Mouse (Mus musculus) lung, embryonic 16.5 days (tissue): ENCODE measurements around the gene Zfp362. TPM values are rescaled to one million over a fixed set of nuclear protein-coding genes. Genes with fewer than 3 reads are reported as not detected.

Source experiments
- ATAC-seq: fragments of 200-750 bp; cut with Nextera tagmentation; 2 replicates; pipeline ENCODE4 v1.8.0; 2017; ENCODE audit warnings: low read depth, mild to moderate bottlenecking, moderate library complexity
- H3K27ac ChIP-seq: fragments of 300-500 bp; sonication (generic); 2 replicates; pipeline ENCODE4 v1.5.1; 2014; ENCODE audit warnings: mild to moderate bottlenecking, control low read depth, low read length
- H3K27me3 ChIP-seq: fragments of 300-500 bp; sonication (generic); 2 replicates; pipeline ENCODE4 v1.6.1; 2014; ENCODE audit warnings: low read depth, low read length, mixed read lengths; ENCODE audit not compliant: control insufficient read depth, insufficient read depth
- H3K36me3 ChIP-seq: fragments of 300-500 bp; sonication (generic); 2 replicates; pipeline ENCODE4 v1.6.1; 2014; ENCODE audit warnings: low read length; ENCODE audit not compliant: control insufficient read depth, insufficient read depth
- H3K4me1 ChIP-seq: fragments of 300-500 bp; sonication (generic); replicated peaks from 2 replicates; pipeline ENCODE4 v1.6.1; 2014; ENCODE audit warnings: low read length, mixed read lengths; ENCODE audit not compliant: control insufficient read depth, insufficient read depth
- H3K4me2 ChIP-seq: fragments of 300-500 bp; sonication (generic); 2 replicates; pipeline ENCODE4 v1.6.1; 2014; ENCODE audit warnings: low read depth, low read length, control low read depth
- H3K4me3 ChIP-seq: fragments of 300-500 bp; sonication (generic); 2 replicates; pipeline ENCODE4 v1.5.1; 2014; ENCODE audit warnings: mild to moderate bottlenecking, low read length, control low read depth
- H3K9ac ChIP-seq: fragments of 300-500 bp; sonication (generic); 2 replicates; pipeline ENCODE4 v1.6.1; 2014; ENCODE audit warnings: low read length, control low read depth
- H3K9me3 ChIP-seq: fragments of 300-500 bp; sonication (generic); 2 replicates; pipeline ENCODE4 v1.6.1; 2016; ENCODE audit warnings: low read length; ENCODE audit not compliant: control insufficient read depth
- WGBS: fragments of 180-500 bp; shearing (Covaris S2); extraction: QIAGEN DNeasy Blood & Tissue Kit; methylation state at CpG from one replicate; pipeline ENCODE4 v1.1.7; 2014; 5-methylcytosine and 5-hydroxymethylcytosine counted together
- polyA plus RNA-seq: library from polyadenylated mRNA; unstranded; fragments of >200 nt; fragmentation: Nextera tagmentation; extraction: Ambion mirVana; gene quantifications from 2 replicates; pipeline ENCODE4 v1.2.1, GENCODE M21; 2015

Gene Zfp362
- polyA plus RNA-seq, 1 experiment from 2014 or later: 33.6 TPM

DNA sequence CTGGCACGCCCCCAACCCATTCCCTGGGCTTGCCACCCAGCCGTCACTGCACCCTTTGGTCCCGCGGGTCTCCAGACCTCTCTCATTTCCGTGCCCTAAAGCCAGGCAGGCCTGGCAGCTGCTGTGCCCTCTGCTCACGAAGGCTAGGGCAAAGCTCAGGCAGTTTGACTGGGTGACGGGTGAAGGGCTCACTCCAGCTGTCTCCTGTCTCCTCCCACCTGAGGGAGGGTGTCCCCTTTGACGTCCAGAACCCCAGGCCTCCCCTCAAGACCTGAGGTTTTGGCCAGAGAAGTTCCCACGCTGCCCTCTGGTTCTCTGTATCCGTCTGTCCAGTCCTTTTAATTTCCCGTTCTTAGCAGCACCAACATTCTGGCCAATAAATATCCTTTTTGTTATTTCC is 32.0 kb downstream of the Zfp362 start:
- Histone ChIP-seq H3K27ac (no peak overlapping the region), H3K4me1 (peaks cover 3% of the 10 kb centered on the region; the same call in 1 of the 2 replicates), H3K9me3 (no peaks in the 10 kb centered on the region), H3K36me3 (peaks cover 48% of the 10 kb centered on the region), H3K4me2 (no peak overlapping the region), H3K9ac (no peak overlapping the region), H3K27me3 (no peaks in the 10 kb centered on the region), H3K4me3 (no peak overlapping the region)
- ATAC-seq: no peak
- 70% methylated on average over 11 of the region's 11 CpGs for WGBS

DNA sequence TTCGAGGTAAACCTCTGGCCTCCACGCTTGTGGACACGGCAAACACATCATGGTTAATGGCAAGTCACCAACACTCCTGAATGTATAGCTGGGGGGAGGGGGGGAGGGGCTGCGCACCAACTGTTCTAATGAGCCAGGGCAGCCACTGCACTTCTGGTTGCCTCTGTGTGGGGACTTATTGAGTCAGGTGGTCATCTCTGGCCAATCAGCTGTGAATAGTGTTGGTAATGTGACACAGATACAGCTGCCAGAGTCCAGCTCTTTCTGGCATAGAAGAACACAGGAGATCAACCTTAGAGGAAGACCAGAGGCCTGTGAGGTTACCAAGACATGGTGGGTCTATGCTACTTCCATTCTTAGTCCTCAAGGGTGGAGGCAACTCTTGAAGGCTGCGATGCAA is 35.1 kb downstream of the Zfp362 start:
- peak; percentile 45 for ATAC-seq
- no peak overlapping the region for H3K9ac ChIP-seq
- no peaks in the 10 kb centered on the region for H3K27me3 ChIP-seq
- no peaks in the 10 kb centered on the region for H3K9me3 ChIP-seq
- 71% methylated on average over 5 of the region's 5 CpGs for whole genome bisulfite sequencing
- peaks cover 37% of the 10 kb centered on the region for H3K36me3 ChIP-seq
- no peak overlapping the region for H3K4me2 ChIP-seq
- no peak overlapping the region for H3K4me3 ChIP-seq
- H3K27ac ChIP-seq: no peak overlapping the region
- H3K4me1 ChIP-seq: peaks cover 3% of the 10 kb centered on the region; the same call in 1 of the 2 replicates

DNA sequence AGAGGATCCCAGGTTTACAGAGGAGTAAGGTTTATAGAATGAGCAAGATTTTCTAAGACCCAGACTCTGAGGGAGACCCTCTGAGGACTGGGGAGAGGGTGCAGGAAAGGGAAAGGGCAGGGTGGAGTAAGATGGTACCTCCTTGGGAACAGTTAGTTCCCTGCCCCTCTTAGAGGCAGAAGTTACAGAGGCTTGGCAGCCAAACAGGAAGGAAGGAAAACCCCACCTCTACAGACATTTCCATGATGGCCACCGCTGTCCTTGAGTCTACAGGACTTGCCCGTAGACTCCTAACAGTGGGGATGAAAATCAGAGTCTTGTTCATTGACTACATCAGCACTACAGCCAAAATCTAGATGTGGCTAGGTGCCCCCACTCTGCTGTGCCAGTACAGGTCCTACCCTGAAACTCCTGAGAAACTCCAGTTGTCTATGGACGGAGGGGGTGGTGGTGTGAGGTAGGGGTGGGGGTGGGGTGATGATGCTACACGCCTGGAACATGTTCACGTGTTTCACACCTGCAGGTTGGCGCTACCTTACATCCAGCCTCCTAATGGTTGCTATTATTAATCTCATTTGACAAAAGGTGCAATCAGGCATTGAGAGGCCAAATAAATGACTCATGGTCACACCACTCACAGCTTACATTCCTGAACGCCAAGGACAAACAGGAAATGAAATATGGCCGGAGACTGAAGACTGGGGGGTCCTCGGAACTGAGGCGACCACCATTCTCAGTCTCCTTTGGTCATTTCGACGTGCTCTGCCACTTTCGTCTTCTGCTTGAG is 36.1 kb downstream of the Zfp362 start:
- H3K4me3 ChIP-seq: no peak overlapping the region
- H3K27me3 ChIP-seq: no peaks in the 10 kb centered on the region
- WGBS: 64% methylated on average over 13 of the region's 13 CpGs
- H3K9ac ChIP-seq: no peak overlapping the region
- H3K9me3 ChIP-seq: no peaks in the 10 kb centered on the region
- no peak for ATAC-seq
- no peak overlapping the region for H3K4me2 ChIP-seq
- peaks cover 3% of the 10 kb centered on the region; the same call in 1 of the 2 replicates for H3K4me1 ChIP-seq
- peaks cover 31% of the 10 kb centered on the region for H3K36me3 ChIP-seq
- no peak overlapping the region for H3K27ac ChIP-seq

DNA sequence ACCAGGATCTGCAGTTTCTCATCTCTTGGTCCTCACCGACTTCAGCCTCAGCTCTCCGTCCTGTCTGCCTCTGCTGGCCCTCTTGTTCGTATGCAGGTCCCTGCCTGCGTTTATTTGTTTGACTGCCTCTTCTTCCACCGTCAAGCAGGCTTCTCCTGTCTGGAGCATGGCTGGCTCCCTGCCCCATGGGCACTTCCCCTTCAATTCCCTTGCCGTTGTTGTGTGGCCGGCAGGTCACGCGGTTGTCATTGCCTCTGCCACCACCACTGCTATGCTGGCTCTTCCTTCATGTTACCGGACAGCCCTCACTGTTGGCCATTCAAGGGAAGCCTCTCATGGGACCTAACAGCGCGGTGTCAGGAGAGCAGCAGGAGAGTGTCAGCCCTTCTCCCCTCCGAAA is 37.7 kb downstream of the Zfp362 start:
- no peaks in the 10 kb centered on the region for H3K27me3 ChIP-seq
- no peak overlapping the region for H3K27ac ChIP-seq
- no peak overlapping the region for H3K9ac ChIP-seq
- no peak for ATAC-seq
- H3K4me3 ChIP-seq: no peak overlapping the region
- H3K4me1 ChIP-seq: peaks cover 3% of the 10 kb centered on the region; the same call in 1 of the 2 replicates
- H3K9me3 ChIP-seq: peaks cover 2% of the 10 kb centered on the region; the same call in 1 of the 2 replicates
- WGBS: 63% methylated on average over 13 of the region's 13 CpGs
- peaks cover 14% of the 10 kb centered on the region for H3K36me3 ChIP-seq
- H3K4me2 ChIP-seq: no peak overlapping the region

DNA sequence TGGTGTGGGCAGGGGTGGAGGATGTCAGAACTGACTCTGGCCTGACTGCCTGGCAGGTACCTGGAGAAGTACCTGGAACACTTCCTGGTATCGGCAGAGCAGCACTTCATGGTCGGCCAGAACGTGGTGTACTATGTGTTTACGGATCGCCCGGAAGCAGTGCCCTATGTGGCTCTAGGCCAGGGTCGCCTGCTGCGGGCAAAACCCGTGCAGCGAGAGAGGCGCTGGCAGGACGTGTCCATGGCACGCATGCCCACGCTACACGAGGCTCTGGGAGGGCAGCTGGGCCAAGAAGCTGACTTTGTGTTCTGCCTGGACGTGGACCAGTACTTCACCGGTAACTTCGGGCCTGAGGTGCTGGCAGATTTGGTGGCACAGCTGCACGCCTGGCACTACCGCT is 38.9 kb downstream of the Zfp362 start:
- H3K36me3 ChIP-seq: peaks cover 2% of the 10 kb centered on the region
- no peak for ATAC-seq
- WGBS: 84% methylated on average over 20 of the region's 20 CpGs

DNA sequence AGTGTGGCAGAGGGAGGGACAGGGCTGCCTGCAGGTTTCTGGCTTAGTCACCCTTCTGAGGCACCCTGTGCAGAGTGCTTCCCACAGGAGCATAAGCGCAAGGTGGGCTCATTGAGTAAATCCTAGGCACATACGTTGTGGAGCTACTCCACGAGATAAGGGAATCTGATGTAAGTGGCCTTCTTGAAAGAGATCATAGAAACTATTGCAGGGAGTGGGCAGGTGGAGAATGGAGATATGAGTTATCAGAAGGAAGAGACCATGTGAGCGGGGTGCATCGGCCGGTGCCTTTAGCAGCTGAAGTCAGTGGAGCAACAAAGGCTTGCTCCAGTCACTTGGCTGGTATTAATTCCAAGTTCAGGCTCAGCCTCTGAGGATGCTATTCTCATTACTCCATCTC is 45.8 kb downstream of the Zfp362 start:
- Histone ChIP-seq H3K9ac (no peak overlapping the region), H3K36me3 (no peaks in the 10 kb centered on the region), H3K27ac (no peak overlapping the region), H3K4me3 (no peak overlapping the region), H3K4me1 (no peaks in the 10 kb centered on the region), H3K4me2 (no peak overlapping the region), H3K27me3 (no peaks in the 10 kb centered on the region), H3K9me3 (peaks cover 5% of the 10 kb centered on the region; the same call in 1 of the 2 replicates)
- ATAC-seq: no peak
- WGBS: 77% methylated on average over 6 of the region's 6 CpGs

More for the DNA sequence above, 38.9 kb downstream of the Zfp362 start:
- H3K27me3 ChIP-seq: no peaks in the 10 kb centered on the region
- H3K9me3 ChIP-seq: peaks cover 5% of the 10 kb centered on the region; the same call in 1 of the 2 replicates
- H3K4me3 ChIP-seq: no peak overlapping the region
- H3K4me1 ChIP-seq: peaks cover 3% of the 10 kb centered on the region; the same call in 1 of the 2 replicates
- no peak overlapping the region for H3K4me2 ChIP-seq
- H3K27ac ChIP-seq: no peak overlapping the region
- no peak overlapping the region for H3K9ac ChIP-seq

DNA sequence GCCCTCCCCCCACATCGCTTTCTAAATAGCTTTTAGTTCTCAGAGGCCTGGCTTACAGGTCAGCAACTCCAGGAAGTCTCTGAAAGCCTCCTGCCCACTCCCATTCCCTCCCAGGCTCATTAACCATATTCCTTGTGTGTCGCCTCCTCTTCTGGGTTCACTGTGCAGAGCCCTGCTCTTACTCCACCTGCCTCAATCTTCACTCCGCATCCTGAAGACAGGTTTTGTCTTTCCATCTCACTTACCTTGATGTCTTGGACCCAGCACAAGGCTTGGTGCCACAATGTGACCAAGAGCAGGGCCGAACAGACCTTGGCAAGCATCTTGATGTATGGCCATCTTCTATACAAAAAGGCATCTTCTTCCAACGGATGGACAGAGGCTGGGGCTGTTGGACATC is 46.6 kb downstream of the Zfp362 start:
- Histone ChIP-seq H3K27ac (no peak overlapping the region), H3K36me3 (no peaks in the 10 kb centered on the region), H3K4me1 (no peaks in the 10 kb centered on the region), H3K27me3 (no peaks in the 10 kb centered on the region), H3K4me2 (no peak overlapping the region), H3K9ac (no peak overlapping the region), H3K4me3 (no peak overlapping the region), H3K9me3 (peaks cover 5% of the 10 kb centered on the region; the same call in 1 of the 2 replicates)
- 76% methylated on average over 5 of the region's 5 CpGs for WGBS
- no peak for ATAC-seq

DNA sequence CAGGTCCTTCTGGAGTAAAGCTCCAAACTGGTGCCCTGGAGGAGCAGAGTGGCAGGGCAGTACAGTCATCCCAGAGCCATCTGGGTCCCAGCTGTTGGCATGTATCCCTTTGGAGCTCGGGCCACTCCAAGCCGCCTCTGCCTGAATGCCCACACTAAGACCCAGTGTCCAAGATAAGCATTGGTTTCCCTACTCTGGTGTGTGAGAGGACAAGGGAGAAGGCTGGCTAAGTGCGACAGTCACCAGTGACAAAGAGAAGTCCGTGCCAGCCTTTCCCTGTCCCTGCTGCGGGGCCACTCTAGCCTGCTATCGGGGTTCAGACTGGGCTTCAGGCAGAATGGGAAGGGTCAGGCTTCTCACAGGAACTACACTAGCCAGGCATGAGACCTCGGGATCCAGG is 49.9 kb downstream of the Zfp362 start:
- Histone ChIP-seq H3K27me3 (no peaks in the 10 kb centered on the region), H3K27ac (no peak overlapping the region), H3K36me3 (peaks cover 22% of the 10 kb centered on the region), H3K9me3 (no peaks in the 10 kb centered on the region), H3K9ac (no peak overlapping the region), H3K4me1 (no peaks in the 10 kb centered on the region), H3K4me2 (no peak overlapping the region), H3K4me3 (no peak overlapping the region)
- no peak for ATAC-seq
- 72% methylated on average over 7 of the region's 7 CpGs for WGBS

DNA sequence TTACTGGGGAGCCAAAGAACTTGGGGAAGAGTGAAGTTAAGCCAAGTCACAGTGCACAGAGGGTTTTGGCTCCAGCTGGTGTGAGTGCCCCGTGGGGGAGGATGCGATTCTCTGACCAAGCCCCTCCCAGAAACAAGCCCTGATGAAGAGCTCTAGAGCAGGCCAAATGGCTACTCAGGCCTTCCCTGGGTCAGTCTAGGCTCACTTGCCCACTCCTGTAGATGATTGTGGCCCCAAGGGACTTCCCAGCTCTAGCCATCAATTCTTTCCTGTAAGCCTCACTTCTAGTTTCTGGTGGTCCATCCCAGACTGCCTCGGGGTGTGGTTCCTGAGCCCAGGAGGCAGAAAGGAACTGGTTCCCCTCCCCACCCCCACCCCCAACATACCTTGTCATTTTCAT is 50.8 kb downstream of the Zfp362 start, which contains the start of gene A3galt2:
Gene A3galt2, plus strand, starts transcription at position 301 of the 400 bp plus-strand sequence.
- WGBS: 56% methylated on average over 3 of the region's 3 CpGs
- no peaks in the 10 kb centered on the region for H3K27me3 ChIP-seq
- H3K9ac ChIP-seq: no peak within 1 kb of the TSS
- no peak within 1 kb of the TSS for H3K27ac ChIP-seq
- H3K4me2 ChIP-seq: no peak within 1 kb of the TSS
- no peaks in the 10 kb centered on the region for H3K4me1 ChIP-seq
- H3K9me3 ChIP-seq: no peaks in the 10 kb centered on the region
- no peak for ATAC-seq
- no peak within 1 kb of the TSS for H3K4me3 ChIP-seq
- peaks cover 30% of the 10 kb centered on the region for H3K36me3 ChIP-seq
